Mouse (Mus musculus) bone marrow, adult 2 months (tissue): ENCODE measurements at regions not wholly inside any gene's neighbourhood (a gene's known extent, or its start where the extent isn't known, plus 50 kb on each side); places are given as distances from the start of the nearest gene placed in this dataset.
A peak's percentile ranks its signal among the peaks of the same experiment; 100 is the strongest.

Experiments used
- H3K27ac ChIP-seq: fragments of 200-500 bp; 2 replicates; pipeline ENCODE4 v1.5.1; 2012; ENCODE audit warnings: low read depth, mild to moderate bottlenecking, control low read depth, inconsistent platforms, low read length; ENCODE audit not compliant: control insufficient read depth, poor library complexity, insufficient read depth
- H3K4me1 ChIP-seq: fragments of 200-500 bp; 2 replicates; pipeline ENCODE4 v1.6.1; 2011; ENCODE audit warnings: low read length; ENCODE audit not compliant: control insufficient read depth, insufficient read depth
- H3K4me3 ChIP-seq: fragments of 200-500 bp; replicated peaks from 2 replicates; pipeline ENCODE3; 2011; ENCODE audit warnings: mild to moderate bottlenecking, low read depth, low read length, control low read depth; ENCODE audit not compliant: control insufficient read depth
- CTCF ChIP-seq: fragments of 200-500 bp; IDR thresholded peaks from 2 replicates; pipeline ENCODE4 v1.5.1; 2011; ENCODE audit warnings: low read length, control low read depth; ENCODE audit not compliant: control insufficient read depth, insufficient read depth
- POLR2A ChIP-seq: fragments of 200-500 bp; IDR thresholded peaks from 2 replicates; pipeline ENCODE4 v1.6.1; 2011; ENCODE audit warnings: low read depth, mild to moderate bottlenecking, control low read depth, low read length, borderline replicate concordance; ENCODE audit not compliant: control insufficient read depth
- WGBS: fragments of 180-500 bp; shearing (Covaris S2); methylation state at CpG from one replicate; pipeline ENCODE4 v1.1.7; 2018; 5-methylcytosine and 5-hydroxymethylcytosine counted together

DNA sequence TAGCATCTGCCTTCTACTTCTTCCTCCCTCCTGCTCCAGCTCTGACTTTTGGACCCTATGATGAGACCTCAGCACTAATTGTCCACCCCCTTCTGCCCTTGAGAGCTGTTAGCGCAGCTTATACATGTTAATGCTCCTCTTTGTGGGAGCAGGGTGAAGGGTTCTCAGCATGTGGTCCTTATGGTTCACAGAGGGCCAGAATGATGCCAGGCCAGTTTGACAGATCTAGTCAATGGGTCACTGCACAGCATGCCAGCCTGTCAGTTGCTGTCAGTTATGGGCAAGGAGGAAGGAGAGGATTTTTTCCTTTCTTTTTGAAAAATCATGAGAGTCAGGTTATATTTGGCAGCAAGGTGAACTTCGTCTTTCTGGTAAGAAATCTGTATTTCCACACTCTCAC lies 68.4 kb downstream of the 4931417E11Rik start:
- H3K4me1 ChIP-seq, result no peaks in the 10 kb centered on the region
- WGBS, result 71% methylated on average over 2 of the region's 2 CpGs
- H3K4me3 ChIP-seq, result no peak overlapping the region
- no peak overlapping the region for H3K27ac ChIP-seq
- no peak for TF ChIP-seq POLR2A
- no peak for TF ChIP-seq CTCF

DNA sequence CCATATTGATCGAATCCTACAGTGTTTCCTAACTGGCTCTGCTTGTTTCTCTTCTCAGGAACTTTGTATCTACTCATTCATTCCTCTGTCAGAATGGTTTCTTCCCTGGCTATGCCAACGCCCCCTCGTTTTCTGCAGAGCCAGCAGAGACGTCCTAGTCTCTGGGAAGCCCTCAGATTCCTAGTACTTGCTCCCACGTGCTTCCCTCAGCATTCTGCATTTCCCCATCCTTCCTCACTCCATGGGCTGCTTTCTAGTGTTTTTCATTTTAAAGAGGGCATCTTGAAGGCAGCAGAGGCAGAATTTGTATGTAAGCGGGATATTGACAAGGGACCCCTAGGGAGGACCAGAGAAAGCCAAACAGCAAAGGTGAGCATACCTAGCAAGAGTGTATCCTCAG lies 80.2 kb downstream of the 4931417E11Rik start:
- Histone ChIP-seq H3K27ac (no peak overlapping the region), H3K4me1 (no peaks in the 10 kb centered on the region), H3K4me3 (no peak overlapping the region)
- no peak for TF ChIP-seq POLR2A
- no peak for TF ChIP-seq CTCF
- WGBS, result 52% methylated on average over 6 of the region's 6 CpGs

DNA sequence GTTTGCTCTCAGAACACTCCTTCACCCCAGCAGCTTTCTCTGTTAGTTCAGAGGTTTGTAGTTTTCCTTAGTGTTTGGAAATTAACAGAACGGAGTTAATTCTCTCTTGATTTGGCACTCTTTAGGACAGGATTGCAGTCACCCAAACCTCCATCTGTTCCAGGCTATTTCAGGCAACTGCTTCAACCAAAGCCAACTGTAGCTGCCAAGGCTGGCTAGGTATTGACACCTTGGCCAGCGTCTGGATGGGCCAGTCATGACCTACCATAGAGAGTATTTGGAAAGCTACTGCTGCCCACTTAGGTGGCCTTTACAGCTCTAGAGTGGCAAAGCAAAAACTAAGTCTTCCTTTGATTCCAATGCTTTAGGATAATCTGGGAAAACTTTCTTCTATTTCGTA lies 83.2 kb downstream of the 4931417E11Rik start:
- H3K4me1 ChIP-seq, result no peaks in the 10 kb centered on the region
- no peak overlapping the region for H3K27ac ChIP-seq
- WGBS, result 85% methylated on average over 3 of the region's 3 CpGs
- no peak overlapping the region for H3K4me3 ChIP-seq
- TF ChIP-seq CTCF (no peak), POLR2A (no peak)

DNA sequence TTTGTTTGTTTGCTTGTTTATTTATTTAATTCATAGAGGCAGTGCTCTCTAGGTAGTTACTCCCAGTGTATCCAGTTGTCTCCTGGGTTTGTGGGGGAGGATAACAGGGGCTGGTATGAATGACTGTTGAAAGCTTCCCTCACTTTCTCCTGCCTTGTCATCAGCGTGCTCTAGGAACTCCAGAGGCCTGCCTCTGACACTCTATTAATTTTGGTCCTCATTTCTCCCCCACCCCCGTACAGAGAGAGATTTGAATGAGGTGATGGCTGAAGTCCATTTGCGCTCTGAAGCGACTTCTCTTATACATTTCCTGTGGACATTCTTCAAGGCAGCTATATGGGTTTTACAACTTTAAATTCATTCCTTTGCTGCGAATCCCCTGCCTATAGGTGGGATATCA lies 89.6 kb downstream of the 4931417E11Rik start:
- 75% methylated on average over 5 of the region's 5 CpGs for WGBS
- Histone ChIP-seq H3K4me3 (no peak overlapping the region), H3K4me1 (no peaks in the 10 kb centered on the region), H3K27ac (no peak overlapping the region)
- TF ChIP-seq POLR2A (no peak), CTCF (no peak)

DNA sequence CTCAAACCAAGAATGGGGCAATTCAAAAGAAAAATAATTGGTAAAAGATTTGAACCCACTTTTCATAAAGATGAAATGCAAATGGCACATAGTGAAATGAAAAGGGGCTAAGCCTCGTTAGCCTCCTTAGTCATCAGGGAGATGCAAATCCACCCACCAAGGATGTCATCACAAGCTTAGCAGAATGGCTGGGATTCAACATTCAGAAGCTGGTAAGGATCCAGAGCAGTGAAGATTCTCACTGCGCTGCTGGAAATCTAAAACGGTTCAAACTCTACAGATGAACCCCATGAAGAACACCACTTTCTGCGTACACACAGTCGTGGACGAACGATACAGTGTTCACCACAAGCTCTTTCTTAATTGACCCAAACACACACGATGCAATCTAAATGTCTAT lies 91.6 kb downstream of the 4931417E11Rik start:
- no peak overlapping the region for H3K27ac ChIP-seq
- H3K4me3 ChIP-seq, result no peak overlapping the region
- TF ChIP-seq POLR2A (no peak), CTCF (no peak)
- 88% methylated on average over 8 of the region's 8 CpGs for WGBS
- no peaks in the 10 kb centered on the region for H3K4me1 ChIP-seq

DNA sequence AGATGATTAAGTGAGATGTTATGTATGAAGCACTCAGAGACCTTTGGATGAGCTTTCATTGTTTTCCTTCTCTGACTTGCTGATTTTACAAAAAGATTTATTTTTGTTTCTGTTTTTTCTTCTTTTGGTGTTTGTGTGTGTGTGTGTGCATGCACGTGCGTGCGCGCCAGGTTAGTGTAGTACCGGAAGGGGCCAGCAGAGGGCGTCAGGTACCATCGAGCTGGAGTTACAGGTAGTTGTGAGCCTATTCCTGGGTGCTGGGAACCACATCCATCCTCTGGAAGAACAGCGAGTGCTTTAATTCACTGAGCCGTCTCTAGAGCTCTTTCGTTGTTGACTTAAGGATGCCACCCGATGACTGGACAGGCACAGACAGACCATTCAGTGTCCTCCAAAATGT lies 93.2 kb downstream of the 4931417E11Rik start:
- 93% methylated on average over 11 of the region's 11 CpGs for WGBS
- H3K4me1 ChIP-seq, result no peaks in the 10 kb centered on the region
- no peak for TF ChIP-seq POLR2A
- peak; percentile 48; the same call in 1 of the 2 replicates for TF ChIP-seq CTCF
- H3K4me3 ChIP-seq, result no peak overlapping the region
- no peak overlapping the region for H3K27ac ChIP-seq

DNA sequence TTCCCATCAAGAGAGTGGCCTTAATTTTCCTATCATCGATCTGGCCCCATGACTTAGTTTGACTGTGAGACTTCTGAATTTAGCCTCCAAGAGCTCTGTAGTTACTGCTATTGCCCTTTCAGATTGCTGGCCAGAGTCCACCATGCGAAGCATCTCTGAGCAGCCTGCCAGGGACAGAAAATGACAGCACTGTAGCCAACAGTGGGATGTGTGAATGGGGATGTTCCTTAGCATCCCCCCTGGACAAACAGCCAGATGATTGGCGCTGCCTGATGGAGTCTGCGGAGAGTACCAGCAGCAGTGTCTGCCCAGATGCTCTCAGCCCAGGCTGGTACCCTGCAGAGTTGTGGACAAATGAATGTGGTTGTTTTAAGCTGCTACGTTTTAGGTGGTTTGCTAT lies 96.6 kb downstream of the 4931417E11Rik start:
- no peak overlapping the region for H3K4me3 ChIP-seq
- no peaks in the 10 kb centered on the region for H3K4me1 ChIP-seq
- no peak for TF ChIP-seq CTCF
- TF ChIP-seq POLR2A, result no peak
- WGBS, result 66% methylated on average over 5 of the region's 5 CpGs
- no peak overlapping the region for H3K27ac ChIP-seq

DNA sequence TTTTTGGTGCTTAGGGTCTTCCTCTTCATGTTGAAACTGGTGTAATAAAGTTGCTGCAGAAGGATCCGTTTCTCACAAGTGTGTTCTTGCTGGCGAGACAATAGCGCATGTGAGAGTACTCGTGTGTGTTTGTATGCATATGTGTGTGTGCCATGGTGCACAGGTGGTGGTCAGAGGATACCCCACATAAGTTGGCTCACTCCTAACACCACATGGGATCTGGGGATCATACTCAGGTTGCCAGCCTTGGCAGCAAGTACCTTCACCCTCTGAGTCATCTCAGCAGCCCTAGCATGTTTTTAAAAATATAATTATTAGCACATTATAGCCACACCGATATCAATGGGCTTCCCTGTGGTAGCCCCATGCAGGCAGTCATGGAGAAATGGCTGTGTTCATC lies 97.6 kb downstream of the 4931417E11Rik start:
- Histone ChIP-seq H3K4me3 (no peak overlapping the region), H3K27ac (no peak overlapping the region), H3K4me1 (no peaks in the 10 kb centered on the region)
- TF ChIP-seq CTCF (no peak), POLR2A (no peak)
- WGBS, result 82% methylated on average over 5 of the region's 5 CpGs

DNA sequence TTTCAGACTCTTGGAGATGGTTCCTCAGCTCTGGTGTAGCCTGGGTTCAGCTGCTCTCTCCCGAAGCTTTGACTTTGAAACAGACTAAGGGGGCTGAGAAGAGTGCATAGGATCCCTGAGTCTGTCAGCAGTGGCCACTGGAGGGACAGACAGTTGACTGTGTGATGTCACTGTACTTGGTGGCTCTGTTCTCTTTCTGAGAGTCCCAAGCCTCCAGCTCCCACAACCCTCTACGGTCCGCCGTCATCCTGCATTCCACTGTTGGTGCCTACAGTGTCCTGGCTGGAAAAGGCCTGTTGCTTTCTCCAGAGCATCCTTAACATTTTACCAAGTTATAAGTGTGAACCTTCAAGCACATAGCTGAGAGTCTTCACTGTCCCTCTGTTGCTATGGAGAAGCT lies 98.6 kb downstream of the 4931417E11Rik start:
- no peak overlapping the region for H3K4me3 ChIP-seq
- no peak overlapping the region for H3K27ac ChIP-seq
- H3K4me1 ChIP-seq, result no peaks in the 10 kb centered on the region
- TF ChIP-seq POLR2A (no peak), CTCF (no peak)
- WGBS, result 85% methylated on average over 4 of the region's 4 CpGs
